Mouse (Mus musculus) thymus, postnatal 25 days (tissue): Measurements from ENCODE around the gene Kcnip3.

Experiments
- DNase-seq: peaks from one replicate; pipeline ENCODE4 v3.0.0; 2022

Kcnip3 gene

GRCm38 (mm10) chr2:127517081-127517480 lies 4.8 kb downstream of the Kcnip3 start:
- peak; percentile 21 for DNase-seq

- no peak for DNase-seq
Measured at GRCm38 (mm10) chr2:127514380-127515124, 7.3 kb downstream of the Kcnip3 start.

GRCm38 (mm10) chr2:127513244-127513643 lies 8.7 kb downstream of the Kcnip3 start:
- DNase-seq, result peak; percentile 36

GRCm38 (mm10) chr2:127511426-127511825 lies 10.5 kb downstream of the Kcnip3 start:
- DNase-seq, result no peak

- no peak for DNase-seq
Measured at GRCm38 (mm10) chr2:127507967-127508660, 13.8 kb downstream of the Kcnip3 start.

- peak; percentile 81 for DNase-seq
Measured at GRCm38 (mm10) chr2:127507077-127507774, 14.7 kb downstream of the Kcnip3 start.

GRCm38 (mm10) chr2:127506131-127506632 lies 15.7 kb downstream of the Kcnip3 start:
- no peak for DNase-seq

GRCm38 (mm10) chr2:127505196-127505595 lies 16.7 kb downstream of the Kcnip3 start:
- no peak for DNase-seq

- DNase-seq, result no peak
Measured at GRCm38 (mm10) chr2:127503751-127504549, 17.9 kb downstream of the Kcnip3 start.

- DNase-seq, result peak; percentile 49
Measured at GRCm38 (mm10) chr2:127501061-127501460, 20.8 kb downstream of the Kcnip3 start.

- DNase-seq, result no peak
Measured at GRCm38 (mm10) chr2:127498750-127499149, 23.1 kb downstream of the Kcnip3 start.

GRCm38 (mm10) chr2:127496321-127496720 lies 25.6 kb downstream of the Kcnip3 start:
- no peak for DNase-seq

- peak; percentile 30 for DNase-seq
Measured at GRCm38 (mm10) chr2:127484476-127485170, 37.3 kb downstream of the Kcnip3 start.

GRCm38 (mm10) chr2:127483001-127483400 lies 38.9 kb downstream of the Kcnip3 start:
- DNase-seq, result no peak

- DNase-seq, result no peak
Measured at GRCm38 (mm10) chr2:127482533-127482911, 39.4 kb downstream of the Kcnip3 start.

GRCm38 (mm10) chr2:127481841-127482532 lies 39.9 kb downstream of the Kcnip3 start:
- DNase-seq, result no peak

- no peak for DNase-seq
Measured at GRCm38 (mm10) chr2:127479763-127480162, 42.1 kb downstream of the Kcnip3 start.

- no peak for DNase-seq
Measured at GRCm38 (mm10) chr2:127479210-127479609, 42.7 kb downstream of the Kcnip3 start.

GRCm38 (mm10) chr2:127472279-127472678 lies 49.6 kb downstream of the Kcnip3 start:
- DNase-seq, result no peak

- DNase-seq, result no peak
Measured at GRCm38 (mm10) chr2:127471281-127471680, 50.6 kb downstream of the Kcnip3 start.

GRCm38 (mm10) chr2:127470661-127471060 lies 51.2 kb downstream of the Kcnip3 start:
- no peak for DNase-seq
